Mouse (Mus musculus) cerebellum, postnatal 4 days (tissue): Measurements from ENCODE around the gene Adcyap1r1.
A peak's percentile ranks its signal among the peaks of the same experiment; 100 is the strongest.

Experiments used
- DNase-seq, 2 experiments: peaks; one replicate each; pipeline ENCODE4 v3.0.0; 2022; ENCODE audit warnings: low spot score in 2 of 2, mixed read lengths in 1 of 2

Gene Adcyap1r1

GRCm38 (mm10) chr6:55448976-55449678 is 2.7 kb upstream of the Adcyap1r1 start:
- DNase-seq, result no peak

DNA sequence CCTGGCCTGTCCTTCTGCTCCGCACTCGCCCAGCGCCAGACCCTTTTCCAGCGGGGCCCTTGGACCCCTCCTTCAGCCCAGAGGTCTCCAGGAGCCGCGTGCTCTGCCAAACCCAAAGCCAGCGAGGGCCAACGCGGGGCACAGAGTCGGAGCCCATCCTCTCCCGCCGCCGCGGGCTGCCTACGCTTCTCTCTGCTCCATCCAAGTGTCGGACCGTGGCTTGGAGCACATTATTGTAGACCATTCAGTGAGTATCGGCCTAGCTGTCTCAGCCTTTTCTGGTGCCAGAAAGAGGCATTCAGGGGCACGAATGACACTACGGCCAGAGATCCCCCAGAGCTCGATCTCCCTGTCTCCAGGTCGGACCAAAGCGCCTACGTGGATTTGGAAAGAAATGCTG is 603 bp downstream of the Adcyap1r1 start:
- DNase-seq, result no peak

DNA sequence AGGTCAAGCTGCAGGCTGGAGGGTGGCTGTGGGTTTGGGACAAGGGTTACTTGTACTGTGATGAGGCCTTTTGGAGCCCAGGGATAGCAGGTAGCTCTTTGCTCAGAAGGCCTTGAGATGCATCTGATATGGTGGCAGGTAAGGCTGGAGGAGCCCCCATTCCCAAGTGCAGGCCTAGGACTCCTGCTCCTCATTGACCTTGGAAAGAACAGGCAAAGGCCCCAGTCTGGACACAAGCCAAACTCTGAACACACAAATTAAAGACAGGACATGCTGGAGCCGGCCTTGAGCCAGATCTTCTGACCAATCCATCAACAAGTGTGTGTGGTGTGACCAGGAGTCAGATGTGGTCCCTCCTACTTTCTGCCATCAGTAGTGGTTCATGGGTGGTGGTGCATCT is 1.8 kb downstream of the Adcyap1r1 start:
- peak in 1 of 2 experiments; percentile 45 for DNase-seq

GRCm38 (mm10) chr6:55455641-55456040 is 3.9 kb downstream of the Adcyap1r1 start:
- DNase-seq, result no peak

DNA sequence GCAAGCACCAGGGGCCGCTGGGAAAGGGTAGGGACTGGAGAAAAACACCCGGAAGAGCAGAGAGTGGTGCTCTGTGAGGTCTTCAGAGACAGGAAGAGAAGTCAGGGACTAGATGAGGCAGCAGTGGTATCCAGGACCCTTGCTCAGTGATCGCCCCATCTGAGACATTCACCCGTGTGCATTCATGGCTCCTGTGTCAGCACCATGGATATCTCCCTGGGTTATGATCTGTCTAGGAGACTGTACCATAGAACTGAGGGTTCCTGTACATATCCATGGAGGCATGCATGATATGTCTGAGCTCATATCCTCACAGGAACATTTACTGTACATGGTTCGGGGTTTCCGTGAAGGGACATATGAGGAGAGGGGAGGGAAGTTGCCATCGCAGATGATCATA is 5.9 kb downstream of the Adcyap1r1 start:
- DNase-seq, result no peak

- no peak for DNase-seq
Measured at GRCm38 (mm10) chr6:55458156-55458555, 6.4 kb downstream of the Adcyap1r1 start.

GRCm38 (mm10) chr6:55459545-55460397 is 8.0 kb downstream of the Adcyap1r1 start:
- DNase-seq, result no peak

DNA sequence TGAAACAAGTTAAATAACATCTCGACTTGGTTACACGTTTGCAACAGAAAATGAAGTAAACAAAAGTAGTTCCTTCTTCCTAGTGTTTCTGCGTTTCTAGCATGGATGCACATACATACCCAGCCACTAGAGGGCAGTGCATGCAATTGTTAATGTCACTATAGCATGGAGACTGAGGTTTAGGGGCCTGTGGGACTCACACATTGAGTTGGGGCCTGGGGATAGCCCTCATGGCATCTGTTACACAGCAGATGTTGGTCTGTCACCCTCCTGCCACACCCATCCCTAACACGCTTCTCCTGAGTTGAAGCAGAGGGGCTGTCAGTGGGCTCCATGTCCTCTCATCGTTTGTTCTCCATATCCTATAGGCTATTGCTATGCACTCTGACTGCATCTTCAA is 9.4 kb downstream of the Adcyap1r1 start:
- no peak for DNase-seq

GRCm38 (mm10) chr6:55461678-55462077 is 9.9 kb downstream of the Adcyap1r1 start:
- no peak for DNase-seq

DNA sequence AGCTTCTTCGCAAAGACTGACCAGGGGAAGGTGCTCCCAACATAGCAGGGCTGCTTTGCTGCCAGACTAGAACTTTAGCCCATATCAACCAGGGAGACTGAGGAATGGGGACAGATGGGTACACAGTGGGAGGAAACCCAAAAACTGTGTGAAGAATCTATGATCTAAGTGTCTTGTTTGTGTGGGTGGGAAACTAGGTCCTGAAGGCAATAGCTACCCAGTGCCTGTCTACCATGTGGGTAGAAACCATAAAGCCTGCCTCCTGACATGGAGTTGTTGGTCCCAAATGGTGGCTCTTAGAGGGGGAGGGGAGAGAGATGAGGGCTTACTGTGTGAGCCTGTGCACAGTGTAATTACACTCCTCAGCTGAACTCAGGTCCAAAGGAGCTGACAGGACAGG is 10.6 kb downstream of the Adcyap1r1 start:
- DNase-seq, result no peak

- no peak for DNase-seq
Measured at GRCm38 (mm10) chr6:55463966-55464365, 12.2 kb downstream of the Adcyap1r1 start.

- DNase-seq, result no peak
Measured at GRCm38 (mm10) chr6:55465311-55465710, 13.5 kb downstream of the Adcyap1r1 start.

GRCm38 (mm10) chr6:55466301-55466761 is 14.6 kb downstream of the Adcyap1r1 start:
- DNase-seq, result no peak

DNA sequence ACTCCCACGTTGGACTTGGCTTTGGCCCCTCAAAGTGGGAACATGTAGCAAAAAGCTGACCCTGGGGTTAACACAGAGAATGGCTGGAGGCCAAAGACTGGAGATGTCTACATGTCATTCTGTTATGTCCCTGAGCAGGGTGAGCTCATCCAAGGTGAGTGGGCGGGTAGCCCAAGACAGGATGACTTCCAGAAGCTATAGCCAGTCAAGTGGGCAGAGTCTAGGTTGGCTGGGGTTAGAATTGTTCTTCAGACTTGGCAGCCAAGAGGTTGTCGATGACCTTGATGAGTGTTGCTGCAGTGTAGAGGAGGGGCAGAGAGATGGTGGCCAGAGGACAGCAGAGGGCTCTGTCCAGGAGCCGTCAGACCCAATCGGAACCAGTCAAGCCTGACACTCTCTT is 18.9 kb downstream of the Adcyap1r1 start:
- no peak for DNase-seq

DNA sequence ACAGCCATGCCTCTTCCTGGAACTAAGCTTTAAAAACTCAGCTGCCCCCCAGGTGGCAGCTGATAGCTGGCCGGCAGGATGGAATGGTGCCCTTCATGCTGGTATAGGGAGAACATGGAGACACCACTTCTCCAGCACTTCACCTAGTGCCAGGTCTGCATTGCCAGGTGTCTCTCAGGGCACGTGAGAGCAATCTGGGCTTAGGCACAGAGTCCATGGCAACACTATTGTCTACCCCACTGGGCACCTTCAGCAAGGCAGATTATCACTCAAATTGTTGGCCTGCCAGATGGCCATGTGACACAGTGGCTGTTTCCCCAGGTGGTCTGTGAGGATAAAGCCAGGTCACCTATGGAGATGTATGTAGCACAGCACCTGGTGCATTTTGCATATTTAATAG is 20.6 kb downstream of the Adcyap1r1 start:
- no peak for DNase-seq

GRCm38 (mm10) chr6:55480988-55481387 is 29.2 kb downstream of the Adcyap1r1 start:
- DNase-seq, result no peak

DNA sequence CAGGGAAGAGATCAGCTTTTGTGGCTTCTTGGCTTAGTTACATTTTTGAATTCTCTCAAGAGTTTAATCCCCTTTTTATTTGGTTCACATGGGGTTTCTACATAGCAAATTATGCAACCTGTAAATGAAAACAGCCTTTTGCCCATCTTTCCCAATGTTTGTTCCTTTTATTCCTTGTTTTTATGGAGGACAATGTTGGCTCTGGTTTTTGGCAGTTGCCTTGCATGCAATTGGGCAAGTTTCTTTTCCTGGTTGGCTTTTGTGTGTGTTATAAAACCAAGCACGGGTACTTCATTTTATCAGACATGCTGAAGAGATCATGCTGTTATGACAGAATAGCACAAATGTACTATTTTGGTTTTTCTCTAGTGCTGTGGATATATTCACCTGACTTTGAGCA is 30.7 kb downstream of the Adcyap1r1 start:
- DNase-seq, result no peak

DNA sequence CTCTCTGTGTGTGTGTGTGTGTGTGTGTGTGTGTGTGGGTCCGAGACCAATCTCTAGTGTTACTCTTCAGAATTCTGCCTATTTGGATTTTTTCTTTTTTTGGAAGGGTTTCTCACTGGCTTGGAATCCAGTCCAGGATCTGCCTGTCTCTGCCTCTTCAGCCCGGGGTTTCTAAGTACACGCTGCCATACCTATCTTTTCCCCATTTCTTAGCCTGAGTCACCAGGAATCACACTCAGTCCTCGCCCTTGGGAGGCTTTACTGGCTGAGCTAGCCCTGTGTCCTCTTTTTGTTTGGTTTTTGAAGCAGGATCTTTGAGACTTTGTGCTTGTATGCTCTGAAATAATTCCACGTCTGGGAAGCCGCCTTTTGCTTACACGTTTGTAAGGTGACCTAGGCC is 31.6 kb downstream of the Adcyap1r1 start:
- no peak for DNase-seq

- no peak for DNase-seq
Measured at GRCm38 (mm10) chr6:55484224-55484623, 32.4 kb downstream of the Adcyap1r1 start.

- no peak for DNase-seq
Measured at GRCm38 (mm10) chr6:55485216-55485615, 33.4 kb downstream of the Adcyap1r1 start.

- DNase-seq, result no peak
Measured at GRCm38 (mm10) chr6:55487726-55488125, 35.9 kb downstream of the Adcyap1r1 start.

- DNase-seq, result no peak
Measured at GRCm38 (mm10) chr6:55496201-55496600, 44.4 kb downstream of the Adcyap1r1 start.

- DNase-seq, result no peak
Measured at GRCm38 (mm10) chr6:55498753-55499152, 47.0 kb downstream of the Adcyap1r1 start.
